Mouse (Mus musculus): Measurements from ENCODE around the gene H1f0. TPM values are rescaled to one million over a fixed set of nuclear protein-coding genes. Genes with fewer than 3 reads are reported as not detected.

The H1f0 gene
- polyA plus RNA-seq (2014; fragmentation: Nextera tagmentation; extraction: Ambion mirVana): 155 and 238 TPM in 2 replicates

- ATAC-seq: peak; percentile 85
- Histone ChIP-seq H3K9me3 (replicated peaks; ENCODE audit: control insufficient read depth, low read length) (no peaks in the 10 kb centered on the region), H3K4me2 (ENCODE audit: low read length) (peak within 1 kb of the TSS; percentile 95), H3K27ac (ENCODE audit: low read depth, low read length) (peak within 1 kb of the TSS; percentile 97), H3K36me3 (ENCODE audit: control insufficient read depth, insufficient read depth, low read length) (no peaks in the 10 kb centered on the region), H3K4me1 (ENCODE audit: control insufficient read depth, insufficient read depth, low read length) (peaks cover 20% of the 10 kb centered on the region), H3K27me3 (replicated peaks; ENCODE audit: control insufficient read depth, insufficient read depth, low read length) (0 out of 2 replicates have a peak, but pooled peaks cover 3% of the 10 kb centered on the region), H3K9ac (ENCODE audit: low read length) (peak within 1 kb of the TSS; percentile 100), H3K4me3 (ENCODE audit: low read depth, low read length) (peak within 1 kb of the TSS; percentile 81)
- WGBS: under 1% methylated on average over 53 of the region's 58 CpGs
- DNase-seq (ENCODE audit: low spot score): peak; percentile 93
Measured at GRCm38 (mm10) chr15:79028237-79028738, at the start of gene H1f0. H1f0 (plus strand) TSS chr15:79028450.

DNA sequence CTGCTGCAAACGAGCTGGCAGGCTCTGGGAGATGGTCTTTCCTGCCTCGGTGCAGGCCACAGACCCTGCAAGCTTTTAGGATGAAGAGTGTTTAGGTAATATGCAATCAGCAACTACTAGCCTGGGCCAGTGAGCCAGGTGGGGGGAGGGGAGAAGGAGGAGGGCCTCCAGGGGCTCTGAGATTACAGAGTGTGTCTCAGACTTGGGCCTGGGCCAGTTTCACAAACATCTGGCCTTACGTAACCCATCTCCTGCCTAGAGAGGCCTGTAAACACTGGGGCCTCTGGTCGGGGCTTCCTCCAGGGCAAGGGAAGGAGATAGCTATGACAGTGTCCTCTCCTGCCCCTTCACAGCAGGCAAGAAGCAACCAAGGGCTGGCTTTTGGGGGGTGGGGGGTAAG lies 49.4 kb upstream of the H1f0 start:
- Histone ChIP-seq H3K9me3 (replicated peaks; ENCODE audit: control insufficient read depth, low read length) (no peaks in the 10 kb centered on the region), H3K27ac (ENCODE audit: low read depth, low read length) (no peak overlapping the region), H3K27me3 (replicated peaks; ENCODE audit: control insufficient read depth, insufficient read depth, low read length) (no peaks in the 10 kb centered on the region), H3K4me1 (ENCODE audit: control insufficient read depth, insufficient read depth, low read length) (peaks cover 12% of the 10 kb centered on the region), H3K36me3 (ENCODE audit: control insufficient read depth, insufficient read depth, low read length) (peaks cover 24% of the 10 kb centered on the region), H3K4me3 (ENCODE audit: low read depth, low read length) (no peak overlapping the region), H3K9ac (ENCODE audit: low read length) (no peak overlapping the region), H3K4me2 (ENCODE audit: low read length) (no peak overlapping the region)
- 25% methylated on average over 4 of the region's 4 CpGs for whole genome bisulfite sequencing
- ATAC-seq (no peak), DNase-seq (ENCODE audit: low spot score) (peak; percentile 20)

DNA sequence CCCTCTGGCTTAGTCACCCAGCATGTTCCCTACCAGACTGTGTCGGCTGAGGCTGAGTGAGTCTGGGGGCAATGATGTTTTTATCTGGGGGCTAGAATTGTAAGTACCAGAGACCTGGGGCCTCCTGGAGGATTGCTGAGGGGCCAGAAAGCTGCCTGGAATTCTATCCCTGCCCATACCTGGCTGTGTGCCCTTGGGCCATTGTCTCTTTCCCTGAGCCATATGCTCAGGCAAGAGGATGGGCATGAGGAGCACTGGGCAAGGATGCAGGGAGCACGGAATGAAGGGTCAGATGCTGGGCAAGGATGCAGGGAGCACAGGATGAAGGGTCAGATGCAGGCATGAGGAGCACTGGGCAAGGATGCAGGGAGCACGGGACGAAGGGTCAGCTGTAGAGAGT lies 48.2 kb upstream of the H1f0 start:
- no peak overlapping the region for H3K9ac ChIP-seq (ENCODE audit: low read length)
- no peak for DNase-seq (ENCODE audit: low spot score)
- H3K9me3 ChIP-seq (replicated peaks; ENCODE audit: control insufficient read depth, low read length): no peaks in the 10 kb centered on the region
- ATAC-seq: no peak
- H3K36me3 ChIP-seq (ENCODE audit: control insufficient read depth, insufficient read depth, low read length): peaks cover 18% of the 10 kb centered on the region; the same call in 1 of the 2 replicates
- H3K27me3 ChIP-seq (replicated peaks; ENCODE audit: control insufficient read depth, insufficient read depth, low read length): no peaks in the 10 kb centered on the region
- H3K4me2 ChIP-seq (ENCODE audit: low read length): no peak overlapping the region
- WGBS: 89% methylated on average over 4 of the region's 4 CpGs
- H3K4me3 ChIP-seq (ENCODE audit: low read depth, low read length): no peak overlapping the region
- H3K4me1 ChIP-seq (ENCODE audit: control insufficient read depth, insufficient read depth, low read length): peaks cover 14% of the 10 kb centered on the region
- no peak overlapping the region for H3K27ac ChIP-seq (ENCODE audit: low read depth, low read length)

- Histone ChIP-seq H3K9ac (ENCODE audit: low read length) (peak overlapping the region; percentile 67), H3K27ac (ENCODE audit: low read depth, low read length) (peak overlapping the region; percentile 46; the same call in 1 of the 2 replicates), H3K4me3 (ENCODE audit: low read depth, low read length) (peak overlapping the region; percentile 58), H3K4me1 (ENCODE audit: control insufficient read depth, insufficient read depth, low read length) (peaks cover 14% of the 10 kb centered on the region), H3K27me3 (replicated peaks; ENCODE audit: control insufficient read depth, insufficient read depth, low read length) (no peaks in the 10 kb centered on the region), H3K4me2 (ENCODE audit: low read length) (peak overlapping the region; percentile 77), H3K36me3 (ENCODE audit: control insufficient read depth, insufficient read depth, low read length) (peaks cover 14% of the 10 kb centered on the region; the same call in 1 of the 2 replicates), H3K9me3 (replicated peaks; ENCODE audit: control insufficient read depth, low read length) (no peaks in the 10 kb centered on the region)
- ATAC-seq (peak; percentile 88), DNase-seq (ENCODE audit: low spot score) (peak; percentile 89)
- WGBS: under 1% methylated on average over 49 of the region's 67 CpGs
Measured at GRCm38 (mm10) chr15:78982658-78983435, 45.4 kb upstream of the H1f0 start.

DNA sequence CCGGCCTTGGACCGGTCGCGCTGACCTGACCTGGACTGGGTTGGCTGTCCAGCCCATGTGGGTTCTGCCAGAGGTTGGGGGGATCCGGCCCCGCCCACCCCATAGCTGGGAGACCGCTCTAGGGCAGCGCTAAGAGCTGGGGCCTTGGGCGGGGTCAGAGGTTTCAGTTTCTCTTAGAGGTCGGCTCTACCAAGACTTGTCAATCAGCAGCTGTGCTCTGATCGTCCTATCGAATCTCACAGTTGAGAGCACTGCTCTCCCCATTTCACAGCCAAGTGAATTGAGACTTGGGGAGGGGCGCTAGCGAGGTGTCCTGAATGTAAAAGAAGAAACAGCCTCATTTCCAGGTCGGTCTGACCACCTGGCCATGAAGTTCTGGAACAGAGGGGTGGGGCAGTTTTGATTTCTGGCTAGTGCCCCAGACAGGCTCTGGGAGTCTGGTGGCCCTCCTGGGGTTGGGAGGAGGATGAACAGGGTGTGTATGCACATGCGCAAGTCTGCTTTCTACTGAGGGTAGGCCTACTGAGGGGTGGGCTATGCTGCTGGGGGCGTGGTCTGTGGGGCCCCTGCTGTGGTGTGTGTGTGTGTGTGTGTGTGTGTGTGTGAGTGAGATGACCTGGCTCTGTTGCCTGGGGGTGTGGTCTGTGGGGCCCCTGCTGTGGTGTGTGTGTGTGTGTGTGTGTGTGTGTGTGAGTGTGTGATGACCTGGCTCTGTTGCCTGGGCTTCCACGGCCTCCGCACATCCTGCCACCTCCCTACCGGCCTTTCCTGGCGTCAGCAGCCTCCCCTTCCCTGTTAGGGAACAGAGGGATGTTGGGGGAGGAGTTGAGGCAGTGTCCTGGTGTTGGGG lies 44.6 kb upstream of the H1f0 start:
- peak; percentile 38 for DNase-seq (ENCODE audit: low spot score)
- no peaks in the 10 kb centered on the region for H3K27me3 ChIP-seq (replicated peaks; ENCODE audit: control insufficient read depth, insufficient read depth, low read length)
- ATAC-seq: peak; percentile 33
- H3K9ac ChIP-seq (ENCODE audit: low read length): peak overlapping the region; percentile 67
- H3K27ac ChIP-seq (ENCODE audit: low read depth, low read length): peak overlapping the region; percentile 46; the same call in 1 of the 2 replicates
- WGBS: under 1% methylated on average over 21 of the region's 21 CpGs
- H3K9me3 ChIP-seq (replicated peaks; ENCODE audit: control insufficient read depth, low read length): no peaks in the 10 kb centered on the region
- H3K36me3 ChIP-seq (ENCODE audit: control insufficient read depth, insufficient read depth, low read length): peaks cover 12% of the 10 kb centered on the region; the same call in 1 of the 2 replicates
- peaks cover 22% of the 10 kb centered on the region for H3K4me1 ChIP-seq (ENCODE audit: control insufficient read depth, insufficient read depth, low read length)
- H3K4me3 ChIP-seq (ENCODE audit: low read depth, low read length): peak overlapping the region; percentile 58
- H3K4me2 ChIP-seq (ENCODE audit: low read length): peak overlapping the region; percentile 77

DNA sequence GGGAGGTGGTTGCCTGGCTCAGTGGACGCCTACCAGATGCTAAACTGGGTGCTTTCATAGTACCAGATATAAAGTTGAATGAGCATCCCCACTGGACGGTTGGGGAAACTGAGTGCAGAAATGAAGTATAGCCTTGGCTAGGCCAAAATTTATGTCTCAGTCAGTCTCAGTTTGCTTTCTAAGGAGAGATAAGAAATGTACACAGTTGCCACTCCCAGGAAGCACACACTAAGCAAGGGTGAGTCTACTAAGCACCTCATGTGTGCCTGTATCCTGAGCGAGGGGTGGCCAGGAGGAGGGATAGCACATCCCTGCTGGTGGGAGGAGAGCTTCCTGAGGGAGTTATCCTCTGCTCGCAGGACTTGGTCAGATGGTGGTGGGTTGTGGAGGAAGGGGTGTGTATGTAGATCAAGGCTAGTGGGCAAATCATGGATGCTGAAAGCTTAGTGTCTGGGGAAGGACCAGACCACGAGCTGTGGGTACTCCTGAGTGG lies 43.9 kb upstream of the H1f0 start:
- peak overlapping the region; percentile 58; the same call in 1 of the 2 replicates for H3K4me3 ChIP-seq (ENCODE audit: low read depth, low read length)
- H3K4me2 ChIP-seq (ENCODE audit: low read length): peak overlapping the region; percentile 77
- WGBS: 41% methylated on average over 5 of the region's 5 CpGs
- no peaks in the 10 kb centered on the region for H3K9me3 ChIP-seq (replicated peaks; ENCODE audit: control insufficient read depth, low read length)
- H3K27me3 ChIP-seq (replicated peaks; ENCODE audit: control insufficient read depth, insufficient read depth, low read length): no peaks in the 10 kb centered on the region
- H3K27ac ChIP-seq (ENCODE audit: low read depth, low read length): no peak overlapping the region
- DNase-seq (ENCODE audit: low spot score): no peak
- no peak overlapping the region for H3K9ac ChIP-seq (ENCODE audit: low read length)
- peaks cover 11% of the 10 kb centered on the region; the same call in 1 of the 2 replicates for H3K36me3 ChIP-seq (ENCODE audit: control insufficient read depth, insufficient read depth, low read length)
- no peak for ATAC-seq
- peaks cover 23% of the 10 kb centered on the region for H3K4me1 ChIP-seq (ENCODE audit: control insufficient read depth, insufficient read depth, low read length)

DNA sequence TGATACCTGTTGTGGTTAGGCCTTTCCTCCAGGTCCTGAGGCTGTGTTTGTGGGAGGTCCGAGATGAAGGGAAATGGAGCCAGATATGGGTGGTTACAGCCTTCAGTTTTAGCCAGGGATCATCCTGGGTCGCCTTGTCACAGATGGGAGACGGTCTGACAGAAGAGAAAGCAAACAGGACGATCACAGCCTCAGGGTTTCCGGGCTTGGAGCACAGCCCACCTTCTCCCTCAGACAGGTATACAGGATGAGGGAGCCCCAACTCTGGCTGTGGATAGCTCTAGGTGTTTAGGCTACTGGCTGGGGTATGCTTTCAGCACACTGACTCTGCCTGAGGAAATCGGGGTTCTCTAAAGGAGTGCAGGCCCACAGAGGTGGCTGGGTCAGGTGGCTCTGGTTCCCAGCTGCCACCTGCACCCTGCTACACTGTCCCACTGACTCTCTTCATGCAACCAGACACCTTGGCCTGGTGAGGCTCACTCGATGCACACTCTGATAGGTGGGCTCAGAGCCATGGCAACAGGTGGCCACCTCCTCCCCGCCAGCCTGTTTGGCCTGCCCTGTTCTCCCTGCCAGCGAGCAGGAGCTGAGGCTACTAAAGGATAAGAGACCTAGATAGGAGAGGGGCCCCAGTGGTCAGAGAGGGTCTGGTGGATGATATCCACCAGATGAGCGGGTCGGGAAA lies 41.6 kb upstream of the H1f0 start:
- ATAC-seq: no peak
- H3K4me2 ChIP-seq (ENCODE audit: low read length): no peak overlapping the region
- peaks cover 35% of the 10 kb centered on the region for H3K36me3 ChIP-seq (ENCODE audit: control insufficient read depth, insufficient read depth, low read length)
- peaks cover 23% of the 10 kb centered on the region for H3K4me1 ChIP-seq (ENCODE audit: control insufficient read depth, insufficient read depth, low read length)
- 64% methylated on average over 11 of the region's 11 CpGs for WGBS
- H3K9ac ChIP-seq (ENCODE audit: low read length): no peak overlapping the region
- H3K4me3 ChIP-seq (ENCODE audit: low read depth, low read length): no peak overlapping the region
- H3K9me3 ChIP-seq (replicated peaks; ENCODE audit: control insufficient read depth, low read length): no peaks in the 10 kb centered on the region
- no peak for DNase-seq (ENCODE audit: low spot score)
- H3K27me3 ChIP-seq (replicated peaks; ENCODE audit: control insufficient read depth, insufficient read depth, low read length): no peaks in the 10 kb centered on the region
- no peak overlapping the region for H3K27ac ChIP-seq (ENCODE audit: low read depth, low read length)

GRCm38 (mm10) chr15:78988499-78988971 lies 39.7 kb upstream of the H1f0 start:
- H3K27ac ChIP-seq (ENCODE audit: low read depth, low read length): peak overlapping the region; percentile 75
- 20% methylated on average over 14 of the region's 14 CpGs for WGBS
- no peak overlapping the region for H3K4me3 ChIP-seq (ENCODE audit: low read depth, low read length)
- peaks cover 53% of the 10 kb centered on the region for H3K36me3 ChIP-seq (ENCODE audit: control insufficient read depth, insufficient read depth, low read length)
- peaks cover 15% of the 10 kb centered on the region for H3K4me1 ChIP-seq (ENCODE audit: control insufficient read depth, insufficient read depth, low read length)
- H3K9me3 ChIP-seq (replicated peaks; ENCODE audit: control insufficient read depth, low read length): no peaks in the 10 kb centered on the region
- no peak overlapping the region for H3K4me2 ChIP-seq (ENCODE audit: low read length)
- peak overlapping the region; percentile 21; the same call in 1 of the 2 replicates for H3K9ac ChIP-seq (ENCODE audit: low read length)
- peak; percentile 72 for ATAC-seq
- no peaks in the 10 kb centered on the region for H3K27me3 ChIP-seq (replicated peaks; ENCODE audit: control insufficient read depth, insufficient read depth, low read length)
- peak; percentile 91 for DNase-seq (ENCODE audit: low spot score)

All from forebrain, embryonic 14.5 days (tissue).